Mouse (Mus musculus) granulocyte monocyte progenitor cell, adult 5-6 weeks (primary cell): ENCODE results near the gene Slc22a21. TPM values are rescaled to one million over a fixed set of nuclear protein-coding genes. Genes with fewer than 3 reads are reported as not detected.
"Not testable (repeated sequence)": the region's sequence is repeated elsewhere in the genome, so short reads cannot be mapped to it uniquely, and the experiment has no call there.

Experiments used
- ATAC-seq: replicated peaks from 2 replicates; pipeline ENCODE4 v1.8.0; 2016; ENCODE audit warnings: mild to moderate bottlenecking, moderate TSS enrichment, inconsistent platforms; ENCODE audit not compliant: poor library complexity, severe bottlenecking
- total RNA-seq, 2 experiments: library from RNA; stranded (forward) in 1 of 2; stranded (reverse) in 1 of 2; fragments of 200-712, 200-1000 nt in 1 of 2; fragments of >200 nt in 1 of 2; fragmentation: Nextera tagmentation in 1 of 2; gene quantifications; 2 replicates each; pipeline ENCODE4 v1.2.3; 2014 to 2017

Gene Slc22a21
- total RNA-seq (2014; fragmentation: Nextera tagmentation): 1.1 and 2.9 TPM in 2 replicates
- total RNA-seq (2017): 0.88 and 2.3 TPM in 2 replicates

DNA sequence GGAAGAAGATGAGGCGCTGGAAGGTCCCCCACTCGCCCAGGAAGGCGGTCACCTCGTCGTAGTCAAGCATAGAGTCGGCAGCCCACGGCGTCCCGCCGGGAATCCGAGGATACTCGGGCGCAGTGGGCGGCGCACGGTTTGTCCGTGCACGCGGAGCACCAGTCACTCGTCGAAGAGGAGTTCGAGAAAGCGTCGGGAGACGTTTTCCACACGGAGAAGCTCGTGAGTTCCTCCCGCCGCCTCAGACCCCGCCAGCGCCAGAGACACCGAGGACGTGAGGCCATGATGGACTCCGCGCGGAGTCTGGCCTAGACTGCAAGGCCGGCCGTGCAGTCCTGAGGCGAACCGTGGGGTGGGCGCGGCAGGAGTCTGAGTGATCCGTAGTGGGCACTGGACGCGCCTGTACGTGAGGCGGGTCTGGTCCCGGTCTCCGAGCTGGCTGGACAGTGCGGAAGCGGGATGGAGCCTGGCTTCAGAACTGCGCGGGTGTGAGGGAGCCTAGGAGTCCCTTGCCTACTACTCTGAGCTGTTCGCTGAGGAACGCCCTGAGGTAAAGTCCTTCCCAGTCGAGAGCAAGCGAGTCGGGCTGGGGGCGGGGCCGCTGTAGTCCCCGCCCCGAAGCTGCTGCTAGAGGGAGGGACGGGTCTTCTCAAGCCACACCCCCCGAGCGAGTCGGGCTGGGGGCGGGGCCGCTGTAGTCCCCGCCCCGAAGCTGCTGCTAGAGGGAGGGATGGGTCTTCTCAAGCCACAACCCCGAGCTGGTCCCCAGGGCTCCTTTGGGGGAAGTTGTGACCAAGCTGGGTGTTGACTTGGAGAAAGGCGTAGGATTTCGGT, at the start of gene Slc22a21:
TSS of gene Slc22a21 (minus strand) at position 545 of the 834 bp plus-strand sequence.
- peak; percentile 97 for ATAC-seq

DNA sequence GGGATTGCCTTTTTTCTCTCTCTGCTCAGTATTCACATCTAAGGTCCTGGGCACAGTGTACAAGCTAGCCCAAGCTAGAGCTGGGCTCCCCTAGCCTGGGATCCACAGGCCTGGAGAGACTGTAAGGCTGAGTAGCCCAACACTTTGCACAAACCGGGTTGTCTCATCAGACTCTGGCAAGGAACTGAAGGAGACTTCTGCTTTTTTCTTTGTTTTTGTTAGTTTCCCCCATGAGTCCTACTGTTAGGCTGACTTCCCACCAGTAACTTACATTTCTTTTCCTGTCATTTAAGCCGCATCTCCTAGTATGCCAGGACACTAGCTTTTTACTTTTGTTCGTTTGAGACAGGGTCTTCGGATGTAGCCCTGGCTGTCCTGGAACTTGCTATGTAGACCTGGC, 48.9 kb upstream of the Slc22a21 start:
- peak; percentile 31 for ATAC-seq

DNA sequence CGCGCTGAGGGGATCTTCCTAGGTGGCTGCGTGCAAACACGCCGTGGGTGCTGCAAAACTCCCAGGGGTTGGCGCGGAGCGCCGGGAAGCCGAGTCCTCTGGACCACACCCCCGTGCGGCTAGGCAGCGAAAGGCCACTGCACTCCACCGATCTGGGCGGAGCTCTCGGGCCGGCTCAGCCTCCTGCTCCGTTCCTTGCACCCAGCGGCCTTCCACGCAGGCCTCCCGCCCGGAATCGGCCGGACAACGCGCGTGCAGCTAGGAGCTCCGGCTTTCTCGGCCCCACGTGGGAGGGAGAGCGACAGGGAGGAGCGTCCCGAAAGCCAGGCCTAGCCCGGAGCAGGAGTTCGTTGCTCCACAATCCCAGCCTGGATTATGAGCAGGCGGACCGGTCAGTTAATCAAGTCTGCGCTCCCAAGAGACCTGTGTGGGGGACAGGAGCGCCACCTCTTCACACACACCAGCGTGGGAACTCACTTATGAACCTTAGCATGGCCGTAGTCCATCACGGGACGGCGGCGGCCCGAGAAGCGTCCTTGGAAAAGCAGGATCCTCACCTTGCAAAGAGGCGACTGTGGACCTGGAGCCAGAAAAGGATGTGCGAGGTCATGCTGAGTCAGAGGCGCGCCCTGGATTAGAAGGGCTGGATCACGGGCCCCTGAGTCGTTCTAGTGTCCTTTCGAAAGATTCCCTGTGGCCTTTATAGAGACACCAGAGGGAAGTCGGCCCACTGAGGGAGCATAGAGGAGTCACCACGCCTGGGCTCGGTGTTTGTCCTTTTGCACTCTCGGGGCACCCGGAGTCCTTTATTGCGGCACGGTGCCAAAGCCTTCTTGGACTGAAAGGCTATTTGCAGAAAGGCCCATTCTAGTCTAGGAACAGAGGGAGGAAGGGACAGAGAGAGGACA, 48.2 kb upstream of the Slc22a21 start, which contains the start of gene Slc22a4:
TSS of gene Slc22a4 (minus strand) at position 47 of the 908 bp plus-strand sequence.
- peak; percentile 70 for ATAC-seq

DNA sequence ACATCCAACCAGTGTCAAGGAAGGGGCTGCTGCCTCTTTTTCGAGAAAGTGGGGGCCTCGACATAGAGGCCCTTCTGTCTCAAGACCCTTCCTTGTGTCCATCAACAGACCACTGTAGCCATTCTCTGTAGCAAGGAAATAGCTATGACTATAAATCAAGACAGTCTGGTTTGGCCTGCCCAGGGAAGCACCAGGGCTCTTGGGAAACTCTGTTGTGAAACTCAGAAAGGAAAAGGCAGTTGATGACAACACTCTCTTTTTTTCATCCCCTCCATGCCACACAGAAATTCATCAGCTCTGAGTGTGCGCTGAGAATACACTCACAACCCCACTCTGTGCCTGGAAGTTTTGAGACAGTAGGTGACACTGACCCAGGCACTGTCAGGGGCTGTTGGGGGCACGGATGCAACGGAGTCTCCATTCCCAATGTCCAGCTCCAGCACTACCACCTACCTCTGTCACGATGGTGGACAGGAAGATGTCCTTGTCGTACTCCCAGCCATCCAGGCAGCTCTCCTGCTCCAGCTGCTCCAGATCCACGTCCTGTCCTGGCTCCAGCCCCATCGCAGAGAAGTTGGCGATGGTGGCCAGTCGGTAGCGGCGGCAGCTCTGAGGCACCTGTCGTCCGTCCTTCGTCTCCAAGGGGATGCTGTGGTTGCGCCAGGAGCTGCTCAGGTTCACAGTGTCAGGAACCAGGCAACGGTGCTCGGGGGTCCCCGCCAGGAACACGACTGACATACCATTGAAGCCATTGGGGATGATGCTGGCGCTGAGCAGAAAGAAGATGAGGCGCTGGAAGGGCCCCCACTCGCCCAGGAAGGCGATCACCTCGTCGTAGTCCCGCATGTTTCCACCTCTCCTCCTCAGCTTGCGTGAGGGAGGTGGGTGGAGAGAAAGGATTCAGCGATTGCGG, 47.3 kb upstream of the Slc22a21 start:
- peak; percentile 51 for ATAC-seq

DNA sequence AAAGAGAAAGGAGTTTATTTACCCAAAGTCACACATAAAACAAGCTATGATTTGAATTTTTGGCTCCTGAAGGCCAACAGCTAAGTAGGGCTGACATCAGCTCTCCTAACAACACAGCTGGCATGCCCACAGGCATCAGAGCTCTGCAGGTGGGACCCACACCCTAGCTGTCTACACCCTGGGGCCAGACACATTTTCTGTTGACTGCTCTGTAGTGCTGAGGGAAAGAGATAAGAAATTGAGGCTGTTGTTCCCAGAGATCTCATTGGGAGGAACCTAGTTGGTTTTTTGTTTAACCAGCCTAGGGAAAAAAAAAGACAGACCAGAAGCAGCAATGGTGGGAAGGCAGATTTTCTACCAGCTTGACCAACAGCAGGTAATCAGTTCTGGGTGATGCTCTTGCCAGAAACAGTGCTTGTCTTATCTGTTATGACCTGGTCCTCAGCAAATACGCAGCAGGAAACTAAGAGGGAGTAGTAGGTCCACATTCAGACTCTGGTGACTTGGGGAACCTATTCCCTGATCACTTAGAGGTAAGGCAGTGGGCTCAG, 46.4 kb upstream of the Slc22a21 start:
- ATAC-seq: no peak

DNA sequence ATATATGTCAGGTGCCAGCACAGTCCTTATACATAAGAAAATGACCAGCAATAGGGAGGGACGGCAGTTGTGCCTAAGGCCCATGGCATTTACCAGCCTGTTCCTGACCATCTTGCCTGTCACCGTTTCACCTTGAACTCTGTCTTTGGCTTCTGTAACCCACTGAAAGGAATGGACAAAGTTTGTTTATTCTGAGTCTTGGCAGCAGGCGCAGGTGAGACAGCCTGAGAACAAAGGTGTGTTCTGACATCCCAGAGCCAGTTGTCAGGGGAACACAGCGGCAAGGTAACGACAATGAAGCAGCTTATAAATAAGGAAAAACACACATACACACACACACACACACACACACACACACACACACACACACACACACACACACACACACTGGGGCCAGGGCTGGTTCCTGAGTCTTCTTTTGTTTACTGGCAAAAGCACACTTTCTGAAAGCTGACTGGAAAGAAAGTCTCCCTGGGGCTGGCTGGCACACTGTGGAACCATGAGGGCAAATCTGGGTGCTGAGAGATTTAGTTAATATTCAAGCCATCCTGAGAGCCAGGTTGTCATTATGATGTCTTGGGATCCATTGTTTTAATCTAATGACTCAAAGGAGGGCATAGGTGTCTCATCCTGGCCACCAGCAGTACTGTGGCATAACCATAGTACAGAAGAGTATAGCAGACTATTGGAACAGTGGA, 41.4 kb upstream of the Slc22a21 start:
- no peak for ATAC-seq

DNA sequence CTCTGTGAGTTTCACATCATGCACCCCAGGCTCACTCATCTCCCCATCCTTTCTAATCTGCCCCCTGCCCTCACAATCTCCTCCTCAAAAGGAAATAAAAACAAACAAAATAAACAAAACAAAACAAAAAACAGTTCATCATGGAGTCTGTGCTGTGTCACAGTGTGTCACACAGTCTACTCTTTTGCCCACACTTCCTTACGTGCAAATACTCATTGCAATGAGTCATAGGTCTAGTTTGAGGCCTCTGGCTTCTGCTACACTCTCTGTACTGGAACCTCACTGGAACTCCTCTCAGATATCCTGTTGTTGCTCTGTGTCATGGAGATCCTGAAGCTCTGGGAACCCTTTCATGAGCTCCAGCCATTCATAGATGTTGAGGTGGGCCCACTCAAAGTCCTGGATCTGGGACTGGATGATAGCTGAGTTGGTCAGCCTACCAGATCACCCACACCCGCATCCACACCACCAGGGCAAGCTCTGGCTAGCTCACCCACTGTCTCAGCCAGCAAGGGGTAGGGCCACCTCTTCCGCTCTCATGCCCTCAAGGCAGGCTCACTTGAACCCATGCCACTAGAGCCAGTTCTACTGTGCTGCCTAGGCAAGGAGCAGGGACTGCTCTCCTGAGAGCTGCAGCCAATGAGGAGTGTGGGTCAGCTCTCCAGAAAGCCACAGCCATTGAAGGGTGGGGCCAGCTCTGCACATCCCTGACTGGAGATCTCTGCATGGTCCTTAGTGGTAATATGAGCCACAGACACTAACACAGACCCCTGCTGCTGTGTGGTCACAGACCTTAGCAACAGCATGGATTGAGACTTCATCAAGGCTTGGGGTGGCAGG, 39.0 kb upstream of the Slc22a21 start:
- no peak; the same call in 1 of the 2 replicates for ATAC-seq

DNA sequence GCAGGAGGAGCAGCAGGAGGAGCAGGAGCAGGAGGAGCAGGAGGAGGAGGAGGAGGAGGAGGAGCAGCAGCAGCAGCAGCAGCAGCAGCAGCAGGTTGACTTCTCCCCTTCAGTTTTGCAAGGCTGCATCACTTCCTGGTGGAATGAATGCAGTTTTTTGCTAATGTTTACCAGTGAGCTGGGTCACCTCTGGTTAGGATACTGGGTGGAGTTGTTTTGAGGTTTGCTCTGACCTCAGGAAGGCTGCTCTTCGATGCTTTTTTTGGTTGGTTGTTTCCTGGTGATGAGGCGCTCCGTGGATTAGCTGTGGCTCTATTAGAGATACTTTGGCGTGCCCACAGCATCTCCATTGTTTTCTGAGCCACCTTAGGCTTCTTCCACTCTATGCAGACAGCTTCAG, 37.5 kb upstream of the Slc22a21 start:
- ATAC-seq: no peak

DNA sequence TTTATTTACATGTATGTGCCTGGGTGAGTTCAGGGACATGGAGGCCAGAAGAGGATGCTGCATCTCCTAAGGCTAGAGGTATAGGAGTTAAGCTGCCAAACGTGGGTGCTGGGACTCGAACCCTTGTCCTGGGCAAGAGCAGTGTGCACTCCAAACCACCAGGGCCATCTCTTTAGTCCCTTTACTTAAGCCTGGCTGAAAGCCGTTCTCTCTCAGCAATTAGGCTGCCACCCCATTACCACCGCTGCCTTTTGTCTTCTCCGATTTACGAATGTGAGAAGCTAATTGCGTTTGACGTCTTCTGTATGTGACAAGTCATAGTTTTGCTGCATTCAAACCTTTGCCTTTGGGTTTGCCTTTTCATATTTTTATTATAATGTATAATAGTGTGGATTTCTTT, 35.9 kb upstream of the Slc22a21 start:
- no peak for ATAC-seq

DNA sequence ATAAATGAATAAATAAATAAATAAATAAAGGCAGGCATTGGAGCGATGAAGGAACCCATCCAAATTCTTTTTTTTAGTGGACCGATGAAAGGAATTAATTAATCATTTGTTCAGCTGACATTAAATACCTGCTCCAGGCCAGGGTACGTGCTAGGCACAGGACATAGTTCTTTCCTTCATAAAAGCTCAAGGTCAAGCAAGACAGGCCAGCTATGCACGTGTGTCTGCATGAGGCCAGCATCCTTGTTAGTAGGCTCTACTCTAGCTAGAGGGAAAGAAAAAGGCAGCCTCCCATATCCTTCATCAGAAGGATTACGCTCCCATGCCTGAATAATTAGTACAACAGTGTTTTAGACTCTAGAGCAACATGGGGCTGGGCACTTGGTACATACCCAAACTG, 32.8 kb upstream of the Slc22a21 start:
- no peak for ATAC-seq

DNA sequence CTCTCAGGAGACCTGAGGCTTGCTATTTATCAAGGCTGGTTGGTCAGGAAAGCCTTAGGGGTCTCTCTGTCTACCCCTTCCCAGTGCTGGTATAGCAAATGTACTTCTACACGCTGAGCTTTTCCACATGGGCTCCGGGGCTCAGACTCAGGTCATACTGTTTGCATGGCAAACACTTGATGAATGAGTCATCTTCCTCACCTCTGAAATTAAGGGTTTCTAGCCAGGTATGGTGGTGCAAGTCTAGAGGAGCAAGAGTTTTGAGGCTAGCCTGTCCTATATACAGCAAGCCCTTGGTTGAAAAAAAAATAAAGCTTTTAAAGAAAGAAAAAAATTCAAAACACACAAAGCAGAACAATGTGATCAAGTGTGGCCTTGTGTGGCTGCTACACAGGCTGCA, 31.1 kb upstream of the Slc22a21 start:
- ATAC-seq: no peak

DNA sequence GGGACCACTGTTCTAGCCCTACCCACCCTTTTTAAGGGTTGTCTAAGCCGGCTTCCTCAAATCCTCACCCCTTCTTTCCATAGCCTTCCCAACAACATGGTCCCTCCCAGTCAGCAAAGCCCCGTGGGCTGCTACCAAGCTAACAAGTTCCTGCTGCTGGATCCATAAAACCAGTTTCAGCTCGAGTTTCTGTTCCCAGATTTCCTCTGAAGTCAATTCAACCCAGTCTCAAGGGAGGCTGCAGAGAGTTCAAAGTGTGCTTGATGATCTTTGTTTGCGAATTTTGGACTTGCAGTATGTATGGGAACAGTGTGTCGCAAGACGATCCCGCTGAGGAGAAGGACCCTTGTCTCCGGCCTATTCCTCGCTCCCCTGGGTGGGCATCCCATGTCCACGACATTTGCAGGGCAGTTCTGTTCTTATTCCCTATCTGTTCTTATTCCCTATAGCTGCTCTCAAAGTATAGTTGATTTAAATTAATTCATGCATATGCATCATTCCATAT, 28.3 kb upstream of the Slc22a21 start:
- no peak for ATAC-seq

DNA sequence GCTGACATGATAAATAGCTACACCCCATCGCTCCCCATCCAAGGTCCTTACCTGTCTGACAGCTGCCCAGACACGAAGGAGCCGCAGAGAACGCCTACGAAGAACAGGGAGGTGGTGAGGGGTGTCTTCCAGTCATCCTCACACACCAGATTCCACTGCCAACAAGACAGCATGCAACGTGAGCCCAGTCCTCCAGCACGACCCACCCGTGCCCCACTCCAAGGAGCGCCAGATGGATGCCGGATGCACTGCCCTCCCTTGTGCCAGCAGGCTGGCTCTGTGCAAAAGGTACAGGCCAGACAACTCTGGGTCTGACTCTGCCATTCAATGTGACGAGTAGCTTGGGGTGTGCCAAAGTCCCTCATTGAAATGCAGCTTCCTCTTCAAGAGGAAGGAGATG, 27.6 kb upstream of the Slc22a21 start:
- no peak for ATAC-seq

DNA sequence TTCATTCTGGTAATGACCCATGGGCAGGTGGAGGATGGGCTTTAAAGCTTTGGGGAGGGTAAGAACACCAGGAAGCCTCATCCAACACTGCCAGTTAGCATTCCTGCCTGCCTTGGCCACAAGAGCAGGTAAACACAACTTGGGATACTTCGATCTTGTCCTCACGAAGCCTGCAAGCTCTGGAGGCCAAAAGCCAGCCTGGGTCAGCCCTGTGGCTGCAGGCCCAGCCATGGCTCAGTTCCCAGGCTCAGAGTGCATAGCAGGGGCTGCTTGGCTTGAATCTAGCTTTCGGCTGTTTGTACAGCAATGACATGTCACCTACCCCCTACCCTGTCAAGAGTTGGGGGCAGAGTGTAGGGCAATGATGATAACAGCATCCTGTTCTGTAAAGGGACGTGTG, 26.8 kb upstream of the Slc22a21 start:
- ATAC-seq: no peak

DNA sequence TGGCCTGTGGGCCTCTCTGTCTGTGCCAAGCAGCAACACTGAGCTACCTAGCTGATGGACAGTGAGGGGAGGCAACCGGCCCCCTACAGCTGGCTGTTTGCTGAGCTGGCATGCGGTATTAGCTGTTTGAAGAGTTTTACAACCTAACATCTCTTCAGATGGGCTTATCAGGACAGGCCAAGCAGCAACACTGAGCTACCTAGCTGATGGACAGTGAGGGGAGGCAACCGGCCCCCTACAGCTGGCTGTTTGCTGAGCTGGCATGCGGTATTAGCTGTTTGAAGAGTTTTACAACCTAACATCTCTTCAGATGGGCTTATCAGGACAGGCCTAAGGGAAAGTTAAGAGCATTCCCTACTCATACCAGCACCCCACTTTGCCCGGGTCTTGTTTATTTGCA, 26.2 kb upstream of the Slc22a21 start:
- not testable (repeated sequence) for ATAC-seq

DNA sequence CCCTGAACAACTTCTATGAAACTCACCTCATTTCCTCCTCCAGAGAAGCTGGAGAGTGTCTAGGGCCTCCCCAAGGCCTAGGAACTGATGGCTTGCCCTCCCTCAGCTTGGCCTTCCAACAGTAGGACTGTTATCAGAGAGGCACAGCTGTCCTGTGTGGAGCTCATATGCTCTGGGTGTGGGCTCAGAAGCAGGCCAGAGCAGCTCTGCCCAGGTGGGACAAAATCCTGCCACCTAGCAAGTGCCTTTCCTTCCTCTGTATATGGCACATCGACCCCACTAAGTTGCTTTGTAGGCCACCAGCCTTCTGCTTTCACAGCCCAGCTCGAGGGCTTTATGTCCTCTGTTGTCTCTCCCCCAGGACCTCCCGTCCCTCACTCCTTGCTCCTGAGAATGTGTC, 24.6 kb upstream of the Slc22a21 start:
- no peak for ATAC-seq

DNA sequence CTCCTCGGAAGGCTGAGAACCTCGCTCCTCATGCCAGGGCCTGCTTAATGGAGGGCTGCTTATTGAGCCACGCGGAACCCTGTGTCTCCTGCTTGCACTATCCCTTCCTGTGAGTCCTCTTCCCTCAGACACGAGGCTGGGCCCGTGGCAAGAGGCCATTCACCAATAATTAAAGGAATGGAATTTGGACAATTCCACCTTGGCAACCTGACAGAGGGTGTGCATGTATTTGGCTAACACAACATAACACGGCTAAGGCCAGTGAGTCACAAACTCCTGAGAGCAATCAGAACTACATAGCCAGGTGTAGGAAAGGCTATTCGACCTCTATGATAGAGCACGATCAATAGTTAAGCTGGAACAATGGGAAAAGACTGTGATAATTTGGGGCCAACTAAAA, 24.1 kb upstream of the Slc22a21 start:
- no peak for ATAC-seq
